Mouse (Mus musculus) kidney, adult 8-10 months (tissue): ENCODE results near the gene Tmtc2.

ENCODE experiments used
- DNase-seq, 2 experiments: peaks; one replicate each; pipeline ENCODE4 v3.0.0; 2022

The Tmtc2 gene

DNA sequence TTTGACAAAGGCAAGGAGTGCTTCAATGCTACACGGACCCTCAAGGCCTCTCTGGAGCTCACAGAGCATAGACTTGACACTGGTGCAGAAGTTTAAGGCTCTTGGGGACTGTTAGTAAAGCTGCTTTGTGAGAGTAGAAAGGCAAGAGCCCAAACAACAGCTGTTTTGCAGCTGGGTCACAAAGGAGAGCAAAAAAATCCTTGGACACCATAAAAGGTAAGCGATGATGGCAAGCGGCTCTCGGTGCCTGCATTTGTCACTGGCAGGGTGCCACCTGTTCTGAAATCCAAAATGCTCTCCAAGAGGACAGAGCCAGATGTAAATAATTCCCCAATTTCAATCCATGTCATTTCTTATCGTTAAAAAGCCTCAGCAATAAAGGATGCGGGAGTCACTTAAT lies 290.1 kb downstream of the Tmtc2 start:
- DNase-seq, result no peak

DNA sequence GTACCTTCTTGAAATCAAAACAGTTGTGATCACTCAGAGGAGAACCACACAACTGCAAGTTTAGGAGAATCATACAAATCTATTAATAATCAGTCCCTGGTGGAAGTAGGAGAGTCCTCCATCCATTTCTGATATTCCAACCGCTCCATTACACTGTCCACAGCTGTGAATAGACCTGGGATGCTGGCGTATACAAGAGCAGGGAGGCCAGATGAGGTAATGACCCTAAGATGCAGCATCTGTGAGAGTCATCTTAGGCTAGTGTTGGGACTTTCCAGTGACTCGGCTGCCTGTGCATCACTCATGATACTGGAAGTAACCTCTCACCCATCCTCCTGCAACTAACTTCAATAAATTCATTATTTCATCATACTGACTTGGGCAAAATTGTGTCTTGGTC lies 293.3 kb downstream of the Tmtc2 start:
- DNase-seq, result no peak

DNA sequence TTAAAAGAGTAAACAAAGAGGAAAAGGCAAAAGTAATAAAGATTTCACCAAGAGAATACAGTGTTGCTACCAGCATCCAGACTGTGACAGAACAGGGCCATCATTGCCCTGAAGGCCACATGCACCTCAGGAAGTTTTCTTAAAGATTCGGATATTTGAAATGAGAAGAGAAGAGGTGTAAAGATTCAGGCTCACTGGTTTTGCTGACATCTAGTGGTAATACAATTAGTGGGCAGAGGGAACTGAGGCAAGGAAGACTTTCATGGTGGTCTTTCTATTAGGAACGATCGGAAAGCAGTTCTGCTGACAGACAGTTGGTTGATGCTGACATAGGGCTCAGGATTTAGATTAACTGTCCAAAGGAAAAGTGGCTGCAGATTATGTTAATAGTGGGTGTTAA lies 314.2 kb downstream of the Tmtc2 start:
- no peak for DNase-seq

DNA sequence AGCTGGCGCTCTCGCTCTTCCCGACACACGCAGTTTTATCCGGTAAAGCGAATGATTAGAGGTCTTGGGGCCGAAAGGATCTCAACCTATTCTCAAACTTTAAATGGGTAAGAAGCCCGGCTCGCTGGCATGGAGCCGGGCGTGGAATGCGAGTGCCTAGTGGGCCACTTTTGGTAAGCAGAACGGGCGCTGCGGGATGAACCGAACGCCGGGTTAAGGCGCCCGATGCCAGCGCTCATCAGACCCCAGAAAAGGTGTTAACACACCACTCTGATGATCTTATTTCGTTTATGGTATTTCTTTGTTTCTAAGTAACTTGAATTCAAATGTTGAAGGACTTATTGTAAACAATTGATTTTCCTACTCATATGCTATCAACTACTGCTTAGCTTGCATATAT lies 336.0 kb downstream of the Tmtc2 start:
- DNase-seq, result peak in 1 of 2 experiments; percentile 18

DNA sequence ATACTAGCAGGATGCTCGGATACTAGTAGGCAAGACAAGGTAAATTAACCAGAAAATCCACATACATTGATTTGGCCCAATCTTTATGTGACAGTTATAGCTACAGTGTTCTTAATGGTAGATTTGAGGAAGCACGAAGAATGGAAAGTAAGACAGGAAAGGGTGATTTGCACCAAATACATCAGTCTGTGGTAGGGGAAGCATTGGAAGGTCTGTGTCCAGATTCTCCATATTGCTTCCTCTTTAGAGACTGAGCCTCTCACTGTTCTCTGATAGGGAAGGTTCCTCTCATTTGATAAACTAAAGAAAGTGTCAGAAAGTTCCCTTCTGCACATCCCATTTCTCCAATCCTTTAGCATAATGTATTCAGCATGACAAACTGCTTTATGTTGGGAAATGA lies 341.4 kb downstream of the Tmtc2 start:
- no peak for DNase-seq

DNA sequence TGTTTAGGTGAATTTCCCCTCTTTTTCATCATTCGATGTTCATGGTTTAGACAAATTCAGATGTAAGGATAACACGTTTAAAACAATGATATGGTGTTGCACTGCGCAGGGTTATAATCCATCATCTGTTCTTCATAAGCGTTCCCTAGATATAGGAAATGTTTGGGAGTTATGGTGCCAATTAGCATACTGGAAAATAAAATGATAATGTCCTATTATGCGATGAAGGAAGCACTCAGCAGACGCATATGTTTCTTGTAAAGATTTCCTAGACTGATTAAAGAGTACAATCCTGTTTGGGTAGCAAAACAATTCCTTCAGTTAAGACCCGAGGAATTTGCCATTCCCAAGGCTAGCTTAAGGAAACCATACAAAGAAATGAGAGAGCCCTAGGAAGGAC lies 343.8 kb downstream of the Tmtc2 start:
- DNase-seq, result no peak

DNA sequence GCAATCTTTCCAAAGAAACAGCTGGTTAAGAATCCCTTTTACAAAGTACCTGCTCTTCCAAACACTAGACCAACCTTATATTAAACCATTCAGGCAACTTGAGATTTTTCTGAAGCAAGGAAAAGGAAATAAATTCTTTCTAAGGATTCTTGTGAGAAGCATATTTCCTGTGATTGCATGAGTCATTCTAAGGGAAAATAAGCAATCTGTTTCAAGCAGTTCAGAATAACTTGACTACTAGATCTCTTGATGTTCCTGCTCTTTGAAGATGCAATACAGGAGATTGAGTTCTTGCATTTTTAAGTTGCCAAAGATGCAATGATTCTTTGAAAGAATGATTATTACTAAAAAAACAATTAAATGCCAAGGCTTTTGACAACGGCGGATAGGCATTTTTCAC lies 345.6 kb downstream of the Tmtc2 start:
- DNase-seq, result no peak

DNA sequence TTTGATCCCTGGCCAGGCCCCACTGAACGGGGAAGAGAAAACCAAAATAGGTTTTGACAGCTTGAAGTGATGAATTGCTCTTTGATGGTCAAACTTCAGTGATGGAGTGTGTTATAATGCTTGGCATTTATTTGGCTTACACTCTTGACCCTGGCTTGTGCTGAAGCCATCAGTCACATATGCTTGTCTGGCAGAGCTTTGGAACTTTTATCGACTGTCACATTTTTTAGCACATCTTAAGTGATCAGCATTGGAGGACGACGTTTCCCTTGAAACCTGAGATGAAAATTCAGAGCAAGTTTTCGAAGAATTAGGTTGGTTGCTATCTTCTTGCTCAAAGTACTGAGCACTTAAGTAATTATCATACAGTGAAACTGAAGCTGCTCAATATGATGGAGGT lies 346.6 kb downstream of the Tmtc2 start:
- DNase-seq, result no peak

DNA sequence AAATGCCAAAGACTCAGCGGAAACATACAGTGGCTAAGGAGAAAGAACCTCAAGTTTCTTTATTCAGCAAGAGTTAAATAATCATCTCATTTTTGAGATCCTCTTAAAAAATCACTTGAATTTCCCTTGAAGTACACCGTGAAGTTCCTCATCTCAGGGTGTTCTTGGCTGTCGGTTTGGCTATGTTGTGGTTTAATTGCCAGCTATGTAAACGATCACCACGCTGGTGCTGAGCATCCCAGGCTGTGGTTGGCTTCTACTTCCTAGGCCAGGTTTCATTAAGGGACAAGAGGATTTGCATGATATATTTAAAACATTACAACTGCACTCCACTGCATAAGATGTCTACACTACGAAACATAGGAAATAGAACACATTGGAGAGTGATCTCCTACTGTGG lies 348.5 kb downstream of the Tmtc2 start:
- no peak for DNase-seq

DNA sequence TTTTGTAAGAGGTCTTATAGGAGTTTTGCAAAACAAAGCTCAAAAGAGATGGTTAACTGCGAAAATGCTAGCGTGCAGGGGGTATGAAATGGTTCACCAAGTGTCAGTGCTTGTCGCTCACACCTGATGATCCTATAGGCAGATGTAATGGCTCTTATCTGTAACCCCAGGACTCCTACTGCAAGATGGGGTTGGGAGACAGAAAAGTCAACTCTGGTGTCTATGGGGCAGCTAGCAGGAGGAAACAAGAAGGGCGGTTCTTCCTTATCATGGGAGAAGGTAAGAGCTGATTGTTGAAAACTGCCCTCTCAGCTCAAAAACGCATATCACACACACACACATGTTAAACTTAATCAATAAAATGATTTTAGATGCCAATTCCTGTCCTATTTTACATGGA lies 351.3 kb downstream of the Tmtc2 start:
- no peak for DNase-seq

DNA sequence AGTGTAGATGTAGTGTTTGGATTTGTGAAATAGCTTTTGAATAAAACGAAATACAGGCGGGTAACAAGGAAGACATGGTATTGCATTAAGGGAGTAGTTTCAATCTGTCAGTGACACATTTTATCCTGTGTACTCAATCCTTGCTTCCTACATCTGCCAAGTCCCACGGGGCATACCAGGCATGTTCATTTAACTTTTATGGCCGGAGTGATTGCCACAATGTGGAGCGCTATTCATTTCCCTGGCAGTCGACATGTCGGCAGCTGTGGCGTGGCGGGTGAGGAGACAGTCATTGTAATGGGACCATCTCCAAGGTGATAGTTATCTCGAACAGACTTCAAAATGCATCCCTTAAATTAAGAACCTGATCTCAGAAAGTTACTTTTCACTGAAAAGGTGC lies 372.8 kb downstream of the Tmtc2 start:
- DNase-seq, result no peak

DNA sequence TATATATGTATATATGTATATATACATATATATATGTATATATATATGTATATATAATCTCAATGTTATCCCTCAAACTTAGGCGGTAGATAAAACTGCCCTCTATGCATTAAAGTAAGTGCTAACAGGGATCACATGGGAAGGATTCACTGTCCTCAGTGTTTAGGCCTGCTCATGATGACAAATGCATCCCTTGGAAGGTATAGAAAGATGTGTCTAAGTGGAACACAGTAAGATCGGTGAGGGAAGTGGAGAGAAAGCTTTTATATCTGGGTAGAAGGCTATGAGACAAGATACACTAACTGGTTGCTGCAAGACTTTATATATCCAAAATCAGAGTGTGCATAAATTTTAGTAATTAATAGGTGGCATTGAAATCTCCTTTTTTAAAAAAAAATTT lies 373.6 kb downstream of the Tmtc2 start:
- no peak for DNase-seq

DNA sequence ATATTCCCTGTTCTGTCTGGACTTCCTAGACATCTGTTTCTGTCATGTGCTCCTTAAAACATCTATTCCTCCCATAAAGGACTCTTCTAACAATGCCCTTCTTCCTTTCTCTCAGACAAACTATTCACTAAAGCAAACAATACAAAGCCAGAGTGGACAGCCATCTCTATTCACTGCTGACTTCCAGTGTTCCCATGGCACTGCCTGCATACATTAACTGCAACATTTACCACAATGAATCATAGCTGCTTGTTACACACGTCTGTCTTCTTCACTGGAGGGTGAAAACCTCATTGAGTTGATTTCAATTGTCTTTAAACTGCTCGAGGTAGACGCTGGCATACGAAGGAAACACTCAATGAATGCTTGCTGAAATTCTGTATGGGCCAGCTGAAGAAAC lies 374.2 kb downstream of the Tmtc2 start:
- no peak for DNase-seq

DNA sequence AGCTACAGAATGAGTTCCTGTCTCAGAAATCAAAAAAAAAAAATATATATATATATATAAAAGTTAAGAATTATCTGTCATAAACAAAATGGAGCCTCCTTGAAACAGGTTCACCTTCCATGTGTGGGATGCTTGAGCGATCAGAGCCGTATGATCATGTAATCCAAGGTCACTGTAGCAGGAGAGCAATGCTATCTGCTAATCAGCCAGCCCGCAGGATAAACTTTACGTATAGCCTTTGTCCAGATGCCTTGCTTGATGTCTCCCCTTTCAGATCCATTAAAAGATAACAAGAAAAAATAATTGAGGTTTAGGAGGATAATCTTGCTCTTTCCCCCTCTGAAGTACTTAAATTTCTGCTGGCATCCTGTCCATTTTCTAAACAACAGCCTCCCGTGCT lies 374.7 kb downstream of the Tmtc2 start:
- no peak for DNase-seq

DNA sequence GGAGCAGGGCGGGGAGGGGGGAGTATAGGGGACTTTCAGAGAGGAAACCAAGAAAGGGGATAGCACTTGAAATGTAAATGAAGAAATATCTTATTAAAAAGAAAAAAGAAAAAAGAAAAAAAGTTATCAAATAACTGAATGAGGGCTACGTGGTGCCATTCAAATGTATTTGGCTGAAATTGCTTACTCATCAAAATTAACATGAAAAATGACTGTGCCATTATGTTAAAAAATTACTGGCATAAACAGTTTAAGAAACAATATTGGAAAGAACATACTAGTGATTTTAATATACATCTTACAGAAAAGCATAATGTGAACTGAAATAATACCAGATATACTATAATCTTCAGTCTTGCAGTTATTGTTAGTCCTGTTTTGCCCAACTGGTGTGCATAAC lies 378.9 kb downstream of the Tmtc2 start:
- DNase-seq, result no peak

DNA sequence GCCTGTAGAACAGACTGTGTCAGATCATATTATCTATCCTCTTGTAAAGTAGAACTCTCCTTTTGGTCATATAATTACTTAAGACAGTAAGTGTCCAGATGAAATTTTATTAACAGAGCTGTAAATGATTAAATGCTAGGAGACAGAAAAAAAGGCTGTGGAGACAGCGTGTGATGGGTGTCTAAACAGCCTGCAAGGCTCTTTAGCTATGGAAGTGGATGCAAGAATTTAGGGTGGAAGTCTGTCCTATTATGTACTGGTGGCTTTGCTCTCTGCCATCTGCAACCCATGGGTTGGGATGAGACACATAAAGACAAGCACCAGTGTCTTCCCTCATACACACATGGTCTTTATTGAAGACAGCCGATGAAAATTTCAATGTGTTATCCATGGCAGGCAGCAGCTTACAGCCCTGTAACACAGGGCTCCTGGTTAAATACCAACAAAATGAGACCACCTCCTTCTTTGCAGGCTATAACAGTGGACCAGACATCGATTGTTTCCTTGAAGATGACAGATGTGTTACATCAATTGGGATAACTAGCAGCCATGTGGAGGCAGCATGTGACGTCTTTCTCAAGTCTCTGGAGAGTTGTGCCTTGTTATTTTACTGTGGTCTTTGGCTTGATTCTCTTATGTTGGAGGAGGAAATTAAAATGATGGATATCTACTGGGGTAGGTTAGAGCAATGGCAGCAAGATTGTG lies 380.3 kb downstream of the Tmtc2 start:
- DNase-seq, result no peak

DNA sequence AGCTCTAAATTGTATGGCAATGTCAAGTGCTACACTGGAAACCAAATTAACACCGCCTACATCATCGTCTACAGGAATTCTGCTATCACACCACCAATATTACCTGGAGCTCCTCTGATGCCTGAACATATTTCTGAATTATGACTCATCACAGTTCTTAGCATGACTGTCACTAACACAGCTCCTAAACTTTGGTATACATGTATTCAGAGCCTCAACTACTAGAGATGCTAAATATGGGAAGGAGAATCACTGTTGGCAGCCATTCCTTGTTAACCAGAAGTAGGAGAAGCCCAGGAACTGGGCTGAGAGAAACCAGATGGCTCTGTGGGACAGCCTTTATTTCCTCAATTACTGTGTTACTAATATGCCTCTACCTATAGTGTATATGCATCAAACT lies 382.2 kb downstream of the Tmtc2 start:
- DNase-seq, result no peak

DNA sequence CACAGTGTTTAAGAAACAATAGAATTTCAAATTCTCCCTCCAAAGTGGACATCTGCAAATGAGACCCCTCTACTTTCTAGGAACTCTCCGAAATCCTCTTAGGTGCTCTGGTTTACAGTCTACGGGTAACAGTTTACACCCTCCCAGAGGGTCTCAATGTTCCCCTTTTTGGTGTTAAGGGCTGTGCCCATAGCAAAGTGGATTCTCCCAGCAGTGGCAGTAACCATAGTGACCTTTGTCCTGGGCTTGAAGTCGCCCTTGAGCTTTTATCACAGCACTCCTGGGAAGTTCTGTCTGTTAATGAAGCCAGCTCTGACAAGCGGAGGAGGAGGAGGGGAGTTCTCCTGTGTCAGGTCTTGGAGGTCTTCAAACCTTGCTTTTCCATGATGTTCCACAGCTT lies 384.5 kb downstream of the Tmtc2 start:
- no peak for DNase-seq

DNA sequence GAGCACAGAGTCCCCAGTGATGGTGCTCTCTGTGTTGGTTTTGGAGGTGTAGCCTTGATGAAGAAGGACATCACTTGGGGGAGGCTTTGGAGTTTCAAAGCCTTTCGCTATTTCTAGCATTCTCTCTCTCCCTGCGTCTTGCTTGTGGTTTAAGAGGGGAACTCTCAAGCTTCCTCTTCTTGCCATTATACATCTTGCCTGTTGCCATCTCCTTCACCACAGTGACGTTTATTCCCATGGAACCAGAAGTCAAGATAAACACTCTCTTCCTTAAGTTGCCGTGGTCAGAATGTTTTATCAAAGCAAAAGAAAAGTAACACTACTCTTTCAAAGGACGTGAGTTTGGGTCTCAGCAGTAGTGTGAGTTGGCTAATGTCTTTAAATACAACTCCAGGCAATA lies 387.6 kb downstream of the Tmtc2 start:
- DNase-seq, result no peak

DNA sequence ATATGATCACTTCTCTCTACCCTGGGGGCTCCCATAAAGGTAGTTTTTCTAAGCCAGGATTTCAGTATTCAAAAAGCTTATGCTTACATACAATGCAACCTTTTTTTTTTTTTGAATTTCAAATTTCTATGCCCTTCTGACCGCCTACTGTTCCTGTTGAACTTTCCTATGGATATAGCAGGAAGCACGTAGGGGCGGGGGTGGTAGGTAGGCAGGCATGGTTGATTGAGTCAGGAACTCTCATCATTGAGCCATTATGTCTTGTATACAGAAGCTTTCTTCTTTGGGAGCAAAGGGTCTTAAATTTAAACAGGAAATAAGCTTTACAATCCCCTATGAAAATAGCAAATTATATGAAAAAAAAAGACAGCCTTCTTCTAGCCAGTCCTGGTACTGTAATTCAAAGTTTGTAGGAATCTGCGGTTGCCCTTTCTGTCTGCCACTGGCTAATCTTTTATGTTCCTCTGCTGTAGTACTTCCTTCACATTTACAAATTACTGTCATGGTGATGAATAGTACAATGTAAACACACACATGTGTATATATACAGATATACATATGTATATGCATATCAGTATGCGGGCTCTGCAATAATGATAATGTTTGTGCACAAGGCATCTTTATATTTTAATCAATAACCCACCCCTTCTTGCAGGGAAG lies 405.7 kb downstream of the Tmtc2 start:
- no peak for DNase-seq

DNA sequence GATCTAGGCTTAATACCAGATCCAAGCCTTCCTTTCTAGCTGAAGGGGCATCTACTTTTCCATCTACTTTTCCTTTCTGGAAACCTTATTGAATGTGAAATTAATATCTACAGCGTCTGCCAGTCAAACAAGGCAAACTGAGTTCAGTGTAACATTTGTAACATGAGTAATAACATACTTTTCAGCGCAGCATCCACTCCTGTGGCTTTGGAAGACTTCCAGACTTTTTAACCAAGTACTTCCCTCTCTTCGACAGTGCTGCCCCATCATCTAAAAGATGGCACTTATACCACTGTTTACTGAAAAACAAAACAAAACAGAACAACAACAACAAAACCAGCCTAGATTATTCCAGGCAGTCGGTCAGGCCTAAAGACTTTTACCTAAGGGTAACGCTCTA lies 409.0 kb downstream of the Tmtc2 start:
- no peak for DNase-seq

DNA sequence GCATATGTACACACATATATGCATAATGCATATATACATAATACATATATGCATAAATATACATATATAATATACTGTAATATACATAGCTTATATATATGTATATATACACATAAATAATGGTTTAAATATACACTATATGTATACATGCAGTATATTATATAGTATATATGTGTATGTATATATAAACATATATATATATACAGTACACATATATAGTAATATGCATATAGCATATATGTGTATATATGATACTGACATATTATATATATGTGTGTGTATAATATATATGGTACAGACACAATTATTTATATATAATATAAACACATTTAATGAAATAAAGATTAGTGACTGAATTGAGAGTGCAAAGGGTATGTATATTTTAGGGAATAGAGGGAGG lies 420.5 kb downstream of the Tmtc2 start:
- DNase-seq, result no peak

DNA sequence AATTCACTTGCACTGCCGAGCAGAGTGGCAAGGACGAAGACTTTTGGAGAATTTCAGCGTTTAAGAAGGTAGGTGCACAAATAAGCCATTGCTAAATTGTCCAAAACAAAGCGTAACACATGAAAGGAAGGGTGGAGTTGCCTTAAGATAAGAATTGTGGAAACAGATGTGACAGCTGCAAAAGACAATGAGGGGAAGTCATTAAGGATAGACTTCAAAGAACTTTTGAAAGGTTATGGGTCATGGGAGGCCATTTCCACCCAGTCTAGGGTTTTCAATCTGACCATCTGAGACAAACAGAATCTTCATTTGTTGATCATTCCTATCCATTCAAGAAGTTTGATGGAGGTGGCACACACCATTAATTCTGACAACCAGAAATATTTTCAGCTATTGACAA lies 429.9 kb downstream of the Tmtc2 start:
- DNase-seq, result peak in 1 of 2 experiments; percentile 4

DNA sequence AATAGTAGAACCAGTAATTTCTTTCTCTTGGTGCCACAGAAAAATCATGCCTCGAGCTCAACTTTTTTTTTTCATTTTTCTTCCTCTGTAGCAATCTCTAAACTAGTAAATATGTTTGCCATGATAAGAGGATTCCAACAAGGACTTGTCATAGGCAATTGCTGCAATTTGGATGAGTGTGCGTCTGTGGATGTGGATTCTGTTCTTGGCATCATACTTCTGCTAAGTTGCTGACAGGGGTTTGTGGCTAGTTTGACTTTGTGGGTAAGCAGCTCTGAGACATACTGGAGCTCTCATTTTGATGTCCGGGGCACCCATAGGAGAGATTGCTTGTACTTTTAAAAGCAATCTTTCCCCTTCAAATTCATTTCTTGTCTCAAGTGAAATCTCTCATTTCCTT lies 432.1 kb downstream of the Tmtc2 start:
- DNase-seq, result no peak
